Mouse (Mus musculus): ENCODE measurements around the gene Atp1a3. TPM values are rescaled to one million over a fixed set of nuclear protein-coding genes. Genes with fewer than 3 reads are reported as not detected.
"Not testable (repeated sequence)": the region's sequence is repeated elsewhere in the genome, so short reads cannot be mapped to it uniquely, and the experiment has no call there.

The Atp1a3 gene
- total RNA-seq (2021): 84.1 and 110 TPM in 2 replicates
- long read RNA-seq, transcript Atp1a3-201 (23 exons, 3,621 nt): major isoform, 8 of 26 reads
- long read RNA-seq, partial matches to known transcripts: 13 of 26 reads
- long read RNA-seq, other reads (novel, unspliced or antisense): 5 of 26 reads

GRCm38 (mm10) chr7:25005421-25006065 lies at the start of gene Atp1a3:
Gene Atp1a3 (minus strand): TSS chr7:25005958.
- peak; percentile 82 for DNase-seq

GRCm38 (mm10) chr7:25052587-25052986 lies 46.8 kb upstream of the Atp1a3 start:
- DNase-seq: no peak

- no peak for DNase-seq
Observed at GRCm38 (mm10) chr7:25049295-25049930, 43.7 kb upstream of the Atp1a3 start.

GRCm38 (mm10) chr7:25047363-25047762 lies 41.6 kb upstream of the Atp1a3 start:
- peak; percentile 63 for DNase-seq

GRCm38 (mm10) chr7:25044599-25044998 lies 38.8 kb upstream of the Atp1a3 start:
- DNase-seq: not testable (repeated sequence)

GRCm38 (mm10) chr7:25041921-25042320 lies 36.2 kb upstream of the Atp1a3 start:
- DNase-seq: no peak

- DNase-seq: peak; percentile 68
Observed at GRCm38 (mm10) chr7:25035916-25036315, 30.2 kb upstream of the Atp1a3 start.

- no peak for DNase-seq
Observed at GRCm38 (mm10) chr7:25034796-25035195, 29.0 kb upstream of the Atp1a3 start.

GRCm38 (mm10) chr7:25031528-25031927 lies 25.8 kb upstream of the Atp1a3 start:
- no peak for DNase-seq

- peak; percentile 73 for DNase-seq
Observed at GRCm38 (mm10) chr7:25030032-25030753, 24.4 kb upstream of the Atp1a3 start.

GRCm38 (mm10) chr7:25026452-25026851 lies 20.7 kb upstream of the Atp1a3 start:
- DNase-seq: peak; percentile 28

GRCm38 (mm10) chr7:25025855-25026439 lies 20.2 kb upstream of the Atp1a3 start:
- DNase-seq: peak; percentile 40

GRCm38 (mm10) chr7:25011592-25011991 lies 5.8 kb upstream of the Atp1a3 start:
- DNase-seq: no peak

- DNase-seq: peak; percentile 64
Observed at GRCm38 (mm10) chr7:25010090-25010913, 4.5 kb upstream of the Atp1a3 start.

GRCm38 (mm10) chr7:25009099-25009700 lies 3.4 kb upstream of the Atp1a3 start:
- DNase-seq: no peak

GRCm38 (mm10) chr7:25008635-25009034 lies 2.9 kb upstream of the Atp1a3 start:
- peak; percentile 85 for DNase-seq

- DNase-seq: no peak
Observed at GRCm38 (mm10) chr7:25007609-25008374, 2.0 kb upstream of the Atp1a3 start.

- peak; percentile 51 for DNase-seq
Observed at GRCm38 (mm10) chr7:25006586-25007364, 1.0 kb upstream of the Atp1a3 start.

GRCm38 (mm10) chr7:25006171-25006570 lies 413 bp upstream of the Atp1a3 start:
- no peak for DNase-seq

- no peak for DNase-seq
Observed at GRCm38 (mm10) chr7:25004806-25005205, 952 bp downstream of the Atp1a3 start.
